Mouse (Mus musculus): ENCODE measurements around the gene Ptprm. TPM values are rescaled to one million over a fixed set of nuclear protein-coding genes. Genes with fewer than 3 reads are reported as not detected.

Ptprm gene
- polyA plus RNA-seq, 1 experiment from 2014 or later, result 5.7 TPM

DNA sequence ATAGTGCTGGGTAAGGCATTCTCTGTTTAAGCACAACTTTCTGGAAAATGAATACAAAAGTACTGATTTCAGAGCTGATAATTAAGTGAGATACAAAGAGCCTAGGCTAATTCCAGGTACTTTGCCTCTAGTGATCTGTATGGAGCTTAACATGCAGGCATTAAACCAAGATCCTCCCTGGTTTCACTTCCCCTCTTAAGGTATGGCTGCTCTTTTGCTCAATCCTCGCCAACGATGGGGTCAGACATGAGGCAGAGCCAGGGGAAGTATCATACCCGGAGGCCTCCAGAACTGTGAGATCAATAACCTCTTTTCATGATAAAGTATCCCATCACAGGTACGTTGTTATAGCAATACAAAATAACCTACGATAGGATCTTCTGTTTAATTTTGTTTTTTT lies 5.3 kb upstream of the Ptprm start:
- peaks cover 6% of the 10 kb centered on the region; the same call in 1 of the 2 replicates for H3K4me1 ChIP-seq
- 93% methylated on average over 5 of the region's 5 CpGs for WGBS
- H3K9me3 ChIP-seq (replicated peaks), result no peaks in the 10 kb centered on the region
- H3K4me3 ChIP-seq, result no peak overlapping the region
- no peak overlapping the region for H3K27ac ChIP-seq
- no peaks in the 10 kb centered on the region for H3K36me3 ChIP-seq (ENCODE audit: poor library complexity, severe bottlenecking)
- no peak for ATAC-seq
- H3K4me2 ChIP-seq, result no peak overlapping the region
- H3K9ac ChIP-seq, result no peak overlapping the region
- 0 out of 2 replicates have a peak, but pooled peaks cover 7% of the 10 kb centered on the region for H3K27me3 ChIP-seq

DNA sequence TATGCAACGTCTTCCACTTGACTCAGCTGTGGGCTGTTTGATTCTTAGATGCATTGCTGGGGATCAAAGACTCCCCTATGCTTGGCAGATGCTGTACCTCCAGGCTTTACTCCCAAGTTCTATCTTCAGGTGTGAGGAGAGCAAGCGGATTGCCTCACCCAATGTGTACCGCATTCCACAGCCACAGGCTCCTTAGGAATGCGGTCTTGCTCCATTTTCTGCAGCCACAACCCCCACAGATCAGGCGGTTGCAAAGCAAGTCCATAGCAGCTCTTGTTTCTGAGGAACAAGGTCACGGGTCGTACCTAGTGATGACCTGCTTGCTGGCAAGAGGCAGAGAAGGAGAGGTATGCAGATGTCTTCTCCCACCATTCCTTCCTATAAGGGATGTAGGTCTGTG lies 4.3 kb upstream of the Ptprm start:
- Histone ChIP-seq H3K36me3 (ENCODE audit: poor library complexity, severe bottlenecking) (no peaks in the 10 kb centered on the region), H3K27me3 (peaks cover 9% of the 10 kb centered on the region), H3K4me1 (peaks cover 9% of the 10 kb centered on the region), H3K4me3 (no peak overlapping the region), H3K4me2 (no peak overlapping the region), H3K9ac (no peak overlapping the region), H3K27ac (no peak overlapping the region), H3K9me3 (replicated peaks) (no peaks in the 10 kb centered on the region)
- ATAC-seq, result no peak
- 89% methylated on average over 7 of the region's 7 CpGs for WGBS

DNA sequence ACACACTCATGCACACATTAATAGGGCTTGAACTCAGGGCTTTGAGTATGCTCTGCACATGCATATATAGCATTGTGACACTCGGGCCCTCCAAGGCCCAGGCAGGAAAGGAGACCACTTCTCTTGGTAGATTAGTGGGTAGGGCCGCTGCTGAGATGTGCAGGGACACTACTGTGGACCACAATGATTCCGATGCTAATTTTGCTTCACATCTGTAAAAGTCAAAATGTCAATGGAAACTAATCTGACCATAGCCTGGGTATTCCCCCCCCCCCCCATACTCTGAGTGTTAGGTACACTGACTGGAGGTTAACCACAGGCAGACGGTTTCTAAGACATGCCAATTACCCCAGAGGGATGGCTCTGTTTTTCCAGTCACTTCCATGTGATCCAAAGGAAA lies 2.9 kb upstream of the Ptprm start:
- H3K4me2 ChIP-seq, result no peak overlapping the region
- H3K4me1 ChIP-seq, result peaks cover 20% of the 10 kb centered on the region
- WGBS, result 75% methylated on average over 4 of the region's 4 CpGs
- H3K27ac ChIP-seq, result no peak overlapping the region
- H3K36me3 ChIP-seq (ENCODE audit: poor library complexity, severe bottlenecking), result no peaks in the 10 kb centered on the region
- H3K9me3 ChIP-seq (replicated peaks), result no peaks in the 10 kb centered on the region
- H3K4me3 ChIP-seq, result no peak overlapping the region
- no peak for ATAC-seq
- H3K9ac ChIP-seq, result no peak overlapping the region
- H3K27me3 ChIP-seq, result peaks cover 22% of the 10 kb centered on the region

DNA sequence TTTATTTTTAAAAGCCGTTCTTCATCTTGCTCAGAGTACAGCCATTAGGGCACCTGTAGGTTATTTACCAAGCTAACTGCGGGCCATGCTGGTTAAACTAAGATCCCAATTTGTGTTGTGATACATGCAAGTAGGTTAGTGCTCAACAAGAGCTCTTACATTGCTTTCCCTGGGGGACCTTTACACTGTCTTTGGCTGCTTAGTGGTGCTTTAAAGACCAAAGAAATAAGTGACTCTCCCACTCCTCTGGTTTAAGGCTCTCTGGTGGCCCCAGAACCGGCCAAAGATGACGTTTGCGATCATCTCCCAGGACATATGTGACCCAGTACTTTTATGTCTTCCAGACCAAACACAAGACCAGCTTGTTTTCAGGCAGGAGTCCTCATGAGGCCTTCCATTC lies 994 bp upstream of the Ptprm start:
- Histone ChIP-seq H3K27me3 (peaks cover 33% of the 10 kb centered on the region), H3K27ac (no peak overlapping the region), H3K36me3 (ENCODE audit: poor library complexity, severe bottlenecking) (no peaks in the 10 kb centered on the region), H3K9ac (no peak overlapping the region), H3K4me3 (no peak overlapping the region), H3K4me2 (peak overlapping the region; percentile 77), H3K4me1 (peaks cover 17% of the 10 kb centered on the region), H3K9me3 (replicated peaks) (no peaks in the 10 kb centered on the region)
- ATAC-seq, result no peak
- 25% methylated on average over 5 of the region's 5 CpGs for WGBS

DNA sequence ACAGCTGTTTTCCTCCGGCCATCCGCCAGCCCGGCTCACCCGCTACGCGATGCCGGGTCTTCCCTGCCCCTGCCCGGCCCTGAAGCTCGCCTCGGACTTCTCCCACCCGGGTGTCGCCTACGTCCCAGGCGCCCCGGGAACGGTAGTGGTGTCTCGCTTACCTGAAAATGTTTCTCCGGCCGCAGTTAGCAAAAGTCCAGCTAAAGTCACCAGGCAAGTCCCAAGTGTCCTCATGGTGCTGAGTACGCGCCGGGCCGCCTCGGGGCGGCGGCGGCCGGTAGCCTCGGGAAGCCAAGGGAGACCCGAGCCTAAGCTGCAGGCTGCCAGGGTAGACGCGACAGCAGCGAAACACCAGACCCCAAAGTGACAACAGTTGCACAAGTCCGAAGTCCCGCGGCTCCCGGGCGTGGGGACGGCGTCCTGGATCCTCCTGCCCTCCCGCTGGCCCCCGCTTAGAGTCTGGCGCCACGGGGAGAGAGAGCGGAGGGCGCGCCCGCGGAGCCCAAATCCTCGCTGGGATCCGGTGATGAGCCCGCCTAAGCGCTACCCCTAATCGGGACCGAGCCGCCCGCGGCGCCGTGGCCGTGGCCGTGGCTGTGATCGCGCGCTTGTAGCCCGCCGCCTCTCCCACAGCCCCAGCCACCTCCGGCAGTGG lies 334 bp downstream of the Ptprm start:
- peak overlapping the region; percentile 77 for H3K4me2 ChIP-seq
- under 1% methylated on average over 66 of the region's 68 CpGs for WGBS

DNA sequence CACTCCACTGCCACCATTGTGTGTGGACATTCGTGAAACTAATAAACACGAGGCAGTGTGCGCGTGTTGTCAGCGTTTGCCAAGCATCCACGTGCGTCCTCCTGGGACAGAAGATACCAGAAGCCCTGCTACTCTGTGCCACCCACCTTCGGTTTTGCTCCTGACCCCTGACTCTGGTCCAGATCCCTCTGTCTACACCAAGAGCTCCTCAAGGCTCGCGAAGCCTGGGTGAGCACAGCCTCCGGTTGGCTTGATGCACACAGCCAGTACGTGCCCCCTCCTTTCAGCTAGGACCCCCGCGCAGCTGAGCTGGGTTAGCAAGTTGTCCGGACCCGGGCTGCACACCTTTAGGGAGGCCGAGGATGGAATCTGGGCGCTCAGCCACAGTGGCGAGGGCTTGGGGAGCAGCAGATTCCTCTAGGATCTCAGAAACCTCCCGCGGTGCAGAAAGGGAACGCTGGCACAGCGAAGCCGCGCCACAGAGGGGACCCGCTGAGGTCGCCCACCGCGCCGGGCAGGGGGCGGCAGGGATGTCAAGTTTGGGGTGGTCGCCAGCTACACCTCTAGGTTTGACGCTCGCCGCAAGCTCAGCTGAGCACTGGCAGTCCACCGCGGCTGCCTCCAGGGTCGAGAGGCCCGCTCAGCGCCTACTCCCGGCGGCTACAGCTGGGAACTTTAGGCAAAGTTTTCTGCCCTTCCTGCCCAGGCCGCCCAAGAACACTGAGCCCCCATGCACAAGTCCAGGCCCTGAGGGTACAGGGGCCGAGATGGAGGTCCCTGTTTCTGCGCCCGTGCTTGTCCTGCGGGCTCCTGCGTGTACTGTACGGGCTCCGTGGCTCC lies 1.1 kb downstream of the Ptprm start:
- Histone ChIP-seq H3K36me3 (ENCODE audit: poor library complexity, severe bottlenecking) (no peaks in the 10 kb centered on the region), H3K27ac (no peak overlapping the region), H3K4me3 (peak overlapping the region; percentile 67), H3K4me1 (peaks cover 17% of the 10 kb centered on the region), H3K4me2 (peak overlapping the region; percentile 77), H3K27me3 (peaks cover 30% of the 10 kb centered on the region), H3K9ac (peak overlapping the region; percentile 72), H3K9me3 (replicated peaks) (no peaks in the 10 kb centered on the region)
- 3% methylated on average over 50 of the region's 50 CpGs for WGBS
- ATAC-seq, result peak; percentile 14

More for the DNA sequence above, 334 bp downstream of the Ptprm start:
- Histone ChIP-seq H3K9ac (peak overlapping the region; percentile 72), H3K4me3 (peak overlapping the region; percentile 67), H3K27ac (no peak overlapping the region), H3K27me3 (peaks cover 33% of the 10 kb centered on the region), H3K9me3 (replicated peaks) (no peaks in the 10 kb centered on the region), H3K4me1 (peaks cover 17% of the 10 kb centered on the region), H3K36me3 (ENCODE audit: poor library complexity, severe bottlenecking) (no peaks in the 10 kb centered on the region)
- ATAC-seq, result peak; percentile 29

DNA sequence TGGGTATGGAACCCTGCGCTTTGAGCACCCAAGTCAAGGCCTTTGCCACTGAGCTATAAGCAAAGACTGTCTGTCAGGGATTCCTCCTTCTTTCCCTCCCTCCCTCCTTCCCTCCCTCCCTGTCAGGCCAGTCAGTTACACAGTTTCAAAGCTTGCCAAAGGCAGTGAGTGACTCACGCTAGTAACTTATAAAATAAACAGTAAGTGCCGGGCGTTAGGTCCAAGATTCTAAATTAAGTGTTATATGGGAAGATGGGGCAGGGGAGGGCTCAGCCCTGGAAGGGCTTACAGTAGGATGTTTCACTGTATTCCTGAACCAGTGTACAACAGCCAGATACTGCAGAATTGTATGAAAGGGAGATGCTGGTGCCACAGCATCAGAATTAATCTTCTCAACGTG lies 2.8 kb downstream of the Ptprm start:
- H3K27me3 ChIP-seq, result peaks cover 28% of the 10 kb centered on the region
- H3K4me1 ChIP-seq, result peaks cover 17% of the 10 kb centered on the region
- H3K36me3 ChIP-seq (ENCODE audit: poor library complexity, severe bottlenecking), result no peaks in the 10 kb centered on the region
- no peaks in the 10 kb centered on the region for H3K9me3 ChIP-seq (replicated peaks)
- ATAC-seq, result no peak
- 72% methylated on average over 5 of the region's 5 CpGs for WGBS
- no peak overlapping the region for H3K9ac ChIP-seq
- peak overlapping the region; percentile 27 for H3K4me2 ChIP-seq
- no peak overlapping the region for H3K27ac ChIP-seq
- no peak overlapping the region for H3K4me3 ChIP-seq

DNA sequence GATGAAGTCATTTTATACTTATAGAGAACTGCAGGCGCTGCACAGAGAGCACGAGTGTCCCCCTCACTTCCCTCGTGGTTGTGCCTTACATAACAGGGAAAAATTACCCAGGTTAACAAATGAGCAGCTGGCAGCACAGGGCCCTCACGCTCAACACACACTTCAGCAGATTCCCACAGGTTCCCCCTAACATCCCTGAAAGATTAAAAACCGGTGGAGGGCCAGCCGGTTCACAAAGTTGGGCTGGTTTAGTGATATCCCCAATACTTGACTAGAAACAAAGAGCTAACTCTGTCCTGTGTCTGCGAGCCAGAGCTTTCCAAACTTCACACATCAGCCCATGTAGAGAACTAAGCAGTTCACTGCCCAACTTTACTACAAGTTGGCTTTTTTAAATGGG lies 3.7 kb downstream of the Ptprm start:
- Histone ChIP-seq H3K9ac (no peak overlapping the region), H3K4me2 (no peak overlapping the region), H3K27ac (no peak overlapping the region), H3K27me3 (peaks cover 27% of the 10 kb centered on the region), H3K9me3 (replicated peaks) (no peaks in the 10 kb centered on the region), H3K4me1 (peaks cover 17% of the 10 kb centered on the region), H3K36me3 (ENCODE audit: poor library complexity, severe bottlenecking) (no peaks in the 10 kb centered on the region), H3K4me3 (no peak overlapping the region)
- 70% methylated on average over 7 of the region's 7 CpGs for WGBS
- ATAC-seq, result no peak

DNA sequence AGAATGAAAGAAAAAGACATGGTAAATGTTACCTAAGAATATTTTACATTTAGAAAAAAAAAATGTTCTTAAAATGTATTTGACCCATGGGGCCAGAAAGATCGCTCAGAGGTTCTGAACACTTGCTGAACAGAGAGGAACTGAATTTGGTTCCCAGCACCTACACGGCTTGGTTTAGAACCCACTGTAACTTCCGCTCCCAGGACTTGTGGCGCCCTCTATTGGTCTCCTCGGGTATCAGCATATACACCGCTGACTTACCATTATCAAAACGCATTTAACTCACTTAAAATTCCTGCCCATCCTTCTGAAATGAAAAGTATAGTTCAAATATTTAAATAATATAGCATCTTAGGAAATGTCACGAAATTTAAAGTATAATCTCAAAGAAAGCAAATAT lies 4.7 kb downstream of the Ptprm start:
- Histone ChIP-seq H3K4me1 (peaks cover 14% of the 10 kb centered on the region), H3K9ac (no peak overlapping the region), H3K4me2 (no peak overlapping the region), H3K27ac (no peak overlapping the region), H3K36me3 (ENCODE audit: poor library complexity, severe bottlenecking) (no peaks in the 10 kb centered on the region), H3K27me3 (peaks cover 27% of the 10 kb centered on the region), H3K9me3 (replicated peaks) (no peaks in the 10 kb centered on the region), H3K4me3 (no peak overlapping the region)
- 96% methylated on average over 8 of the region's 8 CpGs for WGBS
- ATAC-seq, result no peak

DNA sequence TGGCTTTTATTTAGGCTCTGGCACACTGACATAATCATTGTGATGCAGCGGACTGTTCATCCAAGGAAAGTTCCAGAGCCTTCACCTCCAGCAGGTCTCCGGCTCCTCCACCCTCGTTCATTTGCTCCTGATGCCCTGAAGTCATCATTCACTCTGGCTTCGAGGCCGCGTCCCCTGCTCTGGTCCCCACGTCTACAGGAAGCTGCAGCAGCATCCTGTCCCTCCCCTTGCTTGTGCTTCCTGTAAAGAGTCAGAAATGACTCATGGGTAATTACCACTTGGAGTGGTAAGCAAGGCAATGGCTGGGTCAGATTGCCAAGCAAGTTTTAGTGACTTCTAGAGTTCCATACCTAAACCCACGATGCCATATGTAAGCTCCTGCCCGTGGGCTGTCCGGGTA lies 7.3 kb downstream of the Ptprm start:
- H3K9me3 ChIP-seq (replicated peaks), result no peaks in the 10 kb centered on the region
- H3K36me3 ChIP-seq (ENCODE audit: poor library complexity, severe bottlenecking), result no peaks in the 10 kb centered on the region
- no peak overlapping the region for H3K9ac ChIP-seq
- no peak overlapping the region for H3K27ac ChIP-seq
- ATAC-seq, result no peak
- 90% methylated on average over 10 of the region's 10 CpGs for WGBS
- no peak overlapping the region for H3K4me2 ChIP-seq
- H3K4me3 ChIP-seq, result no peak overlapping the region
- peaks cover 10% of the 10 kb centered on the region; the same call in 1 of the 2 replicates for H3K27me3 ChIP-seq
- no peaks in the 10 kb centered on the region for H3K4me1 ChIP-seq

DNA sequence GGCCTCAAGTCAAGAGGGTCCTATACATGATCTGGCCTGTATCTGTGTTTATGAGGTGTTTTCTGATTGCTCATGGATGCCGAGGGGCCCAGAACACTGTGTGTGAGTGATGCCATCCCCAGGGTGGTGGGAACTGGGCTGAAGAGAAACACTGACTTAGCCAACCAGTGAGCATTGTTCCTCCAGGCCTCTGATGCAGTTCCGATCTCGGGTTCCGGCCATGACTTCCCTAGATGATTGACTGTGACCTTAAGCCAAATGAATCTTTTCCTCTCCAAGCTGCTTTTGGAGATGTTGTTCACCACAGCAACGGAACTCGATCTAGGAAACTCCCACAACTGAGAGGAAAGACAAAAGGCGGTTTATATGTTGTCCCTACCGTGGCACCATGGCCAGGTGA lies 9.1 kb downstream of the Ptprm start:
- Histone ChIP-seq H3K4me1 (no peaks in the 10 kb centered on the region), H3K27ac (no peak overlapping the region), H3K27me3 (no peaks in the 10 kb centered on the region), H3K36me3 (ENCODE audit: poor library complexity, severe bottlenecking) (no peaks in the 10 kb centered on the region), H3K9ac (no peak overlapping the region), H3K9me3 (replicated peaks) (no peaks in the 10 kb centered on the region), H3K4me3 (no peak overlapping the region), H3K4me2 (no peak overlapping the region)
- 90% methylated on average over 8 of the region's 8 CpGs for WGBS
- ATAC-seq, result no peak

DNA sequence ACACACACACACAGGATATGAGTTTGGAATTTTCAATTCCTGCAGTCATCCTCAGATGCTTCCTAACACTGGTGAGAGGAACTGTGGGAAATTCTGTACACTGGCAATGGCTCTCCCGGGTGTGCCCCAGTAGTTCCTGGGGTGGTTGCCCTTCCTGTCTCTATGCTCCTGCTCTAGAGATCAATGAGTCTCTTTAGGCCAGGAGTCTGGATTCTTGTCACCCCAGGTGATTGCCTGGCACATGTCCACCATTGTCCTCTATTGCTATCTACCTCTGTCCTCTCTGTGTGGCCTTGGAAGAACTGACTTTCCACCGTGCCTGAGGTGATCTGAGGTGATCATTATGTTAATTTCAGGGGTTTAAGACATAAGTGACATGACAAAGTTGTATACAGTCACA lies 10.8 kb downstream of the Ptprm start:
- 84% methylated on average over 2 of the region's 2 CpGs for WGBS
- no peak overlapping the region for H3K4me3 ChIP-seq
- no peak overlapping the region for H3K27ac ChIP-seq
- no peaks in the 10 kb centered on the region for H3K27me3 ChIP-seq
- no peaks in the 10 kb centered on the region for H3K36me3 ChIP-seq (ENCODE audit: poor library complexity, severe bottlenecking)
- H3K4me1 ChIP-seq, result no peaks in the 10 kb centered on the region
- no peak for ATAC-seq
- H3K9ac ChIP-seq, result no peak overlapping the region
- H3K9me3 ChIP-seq (replicated peaks), result no peaks in the 10 kb centered on the region
- H3K4me2 ChIP-seq, result no peak overlapping the region
